Mouse (Mus musculus) hindbrain, embryonic 14.5 days (tissue): ENCODE results near the gene Lrch2. TPM values are rescaled to one million over a fixed set of nuclear protein-coding genes. Genes with fewer than 3 reads are reported as not detected.

Experiments
- ATAC-seq: fragments of 200-750 bp; cut with Nextera tagmentation; 2 replicates; pipeline ENCODE4 v1.8.0; 2017; ENCODE audit warnings: moderate number of reproducible peaks, mild to moderate bottlenecking, moderate TSS enrichment, moderate library complexity; ENCODE audit not compliant: low FRiP score
- DNase-seq: peaks from one replicate; pipeline ENCODE4 v3.0.0-alpha.2; 2015; ENCODE audit warnings: low spot score
- H3K27ac ChIP-seq: fragments of 300-500 bp; sonication (generic); 2 replicates; pipeline ENCODE4 v1.5.1; 2014; ENCODE audit warnings: mild to moderate bottlenecking, moderate library complexity
- H3K27me3 ChIP-seq: fragments of 300-500 bp; sonication (generic); 2 replicates; pipeline ENCODE4 v1.6.1; 2014; ENCODE audit warnings: mild to moderate bottlenecking, low read length, mixed read lengths; ENCODE audit not compliant: control insufficient read depth, insufficient read depth
- H3K36me3 ChIP-seq: fragments of 300-500 bp; sonication (generic); replicated peaks from 2 replicates; pipeline ENCODE4 v1.6.1; 2014; ENCODE audit not compliant: control insufficient read depth, insufficient read depth
- H3K4me1 ChIP-seq: fragments of 300-500 bp; sonication (generic); replicated peaks from 2 replicates; pipeline ENCODE4 v1.6.1; 2014; ENCODE audit warnings: antibody characterized with exemption, low read length, mixed read lengths; ENCODE audit not compliant: control insufficient read depth, insufficient read depth
- H3K4me2 ChIP-seq: fragments of 300-500 bp; sonication (generic); replicated peaks from 2 replicates; pipeline ENCODE4 v1.6.1; 2014; ENCODE audit warnings: mild to moderate bottlenecking, moderate library complexity
- H3K4me3 ChIP-seq: fragments of 300-500 bp; sonication (generic); replicated peaks from 2 replicates; pipeline ENCODE4 v1.5.1; 2014; ENCODE audit warnings: mild to moderate bottlenecking, low read length
- H3K9ac ChIP-seq: fragments of 300-500 bp; sonication (generic); 2 replicates; pipeline ENCODE4 v1.6.1; 2014
- H3K9me3 ChIP-seq: fragments of 300-500 bp; sonication (generic); 2 replicates; pipeline ENCODE4 v1.6.1; 2016; ENCODE audit warnings: low read length; ENCODE audit not compliant: control insufficient read depth
- WGBS: fragments of 180-500 bp; shearing (Covaris S2); extraction: QIAGEN DNeasy Blood & Tissue Kit; methylation state at CpG from one replicate; pipeline ENCODE4 v1.1.7; 2014; 5-methylcytosine and 5-hydroxymethylcytosine counted together
- polyA plus RNA-seq: library from polyadenylated mRNA; unstranded; fragments of >200 nt; fragmentation: Nextera tagmentation; extraction: Ambion mirVana; gene quantifications from 2 replicates; pipeline ENCODE4 v1.2.1, GENCODE M21; 2014

Lrch2 gene
- polyA plus RNA-seq, 1 experiment from 2014 or later: 18.8 TPM

- Histone ChIP-seq H3K4me3 (no peak overlapping the region), H3K9ac (no peak overlapping the region), H3K4me2 (no peak overlapping the region), H3K9me3 (no peaks in the 10 kb centered on the region), H3K36me3 (no peaks in the 10 kb centered on the region), H3K27ac (no peak overlapping the region), H3K4me1 (no peaks in the 10 kb centered on the region), H3K27me3 (no peaks in the 10 kb centered on the region)
- 89% methylated on average over 4 of the region's 4 CpGs for WGBS
- ATAC-seq: no peak
- DNase-seq: no peak
Observed at GRCm38 (mm10) chrX:147443386-147443785, 110.5 kb downstream of the Lrch2 start.

GRCm38 (mm10) chrX:147435400-147435799 is 118.5 kb downstream of the Lrch2 start:
- H3K27ac ChIP-seq: no peak overlapping the region
- H3K4me2 ChIP-seq: no peak overlapping the region
- ATAC-seq: no peak
- H3K9ac ChIP-seq: no peak overlapping the region
- H3K4me1 ChIP-seq: no peaks in the 10 kb centered on the region
- DNase-seq: no peak
- no peaks in the 10 kb centered on the region for H3K9me3 ChIP-seq
- no peak overlapping the region for H3K4me3 ChIP-seq
- WGBS: 88% methylated on average over 2 of the region's 2 CpGs
- H3K27me3 ChIP-seq: no peaks in the 10 kb centered on the region
- no peaks in the 10 kb centered on the region for H3K36me3 ChIP-seq

DNA sequence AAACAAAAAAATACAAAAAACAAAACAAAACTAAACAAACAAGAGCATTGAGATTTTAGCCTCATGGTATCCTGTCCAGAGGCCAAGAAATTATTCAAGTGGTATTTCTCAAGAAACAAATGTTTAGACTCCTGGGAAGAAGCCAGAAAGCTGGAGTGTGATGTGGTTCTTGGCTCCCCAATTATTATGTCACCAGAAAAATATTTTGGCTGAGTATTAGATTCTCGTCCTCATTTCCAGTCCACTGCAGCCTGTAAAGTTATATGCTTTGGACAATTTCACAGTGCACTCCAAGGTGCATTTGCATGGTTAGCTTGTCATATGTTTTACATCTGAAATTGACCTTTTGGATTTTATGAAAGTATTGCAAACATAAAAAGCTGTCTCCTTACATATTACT is 124.1 kb downstream of the Lrch2 start:
- H3K27me3 ChIP-seq: no peaks in the 10 kb centered on the region
- WGBS: 74% methylated on average over 1 of the region's 1 CpGs
- no peaks in the 10 kb centered on the region for H3K9me3 ChIP-seq
- H3K4me2 ChIP-seq: no peak overlapping the region
- no peak overlapping the region for H3K27ac ChIP-seq
- H3K4me3 ChIP-seq: no peak overlapping the region
- DNase-seq: no peak
- H3K36me3 ChIP-seq: no peaks in the 10 kb centered on the region
- H3K4me1 ChIP-seq: no peaks in the 10 kb centered on the region
- H3K9ac ChIP-seq: no peak overlapping the region
- no peak for ATAC-seq

- Histone ChIP-seq H3K4me3 (no peak within 1 kb of the TSS), H3K9ac (no peak within 1 kb of the TSS), H3K27me3 (no peaks in the 10 kb centered on the region), H3K27ac (no peak within 1 kb of the TSS), H3K4me1 (no peaks in the 10 kb centered on the region), H3K36me3 (no peaks in the 10 kb centered on the region), H3K4me2 (no peak within 1 kb of the TSS), H3K9me3 (no peaks in the 10 kb centered on the region)
- WGBS: 62% methylated on average over 1 of the region's 1 CpGs
- no peak for ATAC-seq
- no peak for DNase-seq
Observed at GRCm38 (mm10) chrX:147429129-147429528, 124.8 kb downstream of the Lrch2 start, which contains the start of gene Il13ra2. TSS of gene Il13ra2 (minus strand) at chrX:147429192.

Other genes with a start within 250 kb of the Lrch2 start
- gene Il13ra2, start 124.9 kb downstream of the Lrch2 start, polyA plus RNA-seq: 0.12 and 0.39 TPM in 2 replicates
- not detected in 2 replicates for gene Vmn1r239-ps, start 100.4 kb downstream of the Lrch2 start, polyA plus RNA-seq
- not detected in 2 replicates for gene Gm15128, start 211.9 kb upstream of the Lrch2 start, polyA plus RNA-seq